Mouse (Mus musculus) heart, embryonic 16.5 days (tissue): Measurements from ENCODE around the gene Diras1. TPM values are rescaled to one million over a fixed set of nuclear protein-coding genes. Genes with fewer than 3 reads are reported as not detected.

Experiments
- ATAC-seq: fragments of 200-750 bp; cut with Nextera tagmentation; replicated peaks from 2 replicates; pipeline ENCODE4 v1.8.0; 2017; ENCODE audit warnings: moderate number of reproducible peaks; ENCODE audit not compliant: insufficient read depth, low FRiP score; ENCODE audit errors: extremely low read depth
- H3K27ac ChIP-seq: fragments of 300-500 bp; sonication (generic); 2 replicates; pipeline ENCODE4 v1.5.1; 2014; ENCODE audit warnings: mild to moderate bottlenecking, low read length, control low read depth, moderate library complexity
- H3K27me3 ChIP-seq: fragments of 300-500 bp; sonication (generic); 2 replicates; pipeline ENCODE4 v1.6.1; 2014; ENCODE audit warnings: low read length, mixed read lengths; ENCODE audit not compliant: control insufficient read depth, insufficient read depth
- H3K36me3 ChIP-seq: fragments of 300-500 bp; sonication (generic); 2 replicates; pipeline ENCODE4 v1.6.1; 2014; ENCODE audit not compliant: control insufficient read depth, insufficient read depth
- H3K4me1 ChIP-seq: fragments of 300-500 bp; sonication (generic); 2 replicates; pipeline ENCODE4 v1.6.1; 2014; ENCODE audit warnings: low read length, mixed read lengths; ENCODE audit not compliant: control insufficient read depth, insufficient read depth
- H3K4me2 ChIP-seq: fragments of 300-500 bp; sonication (generic); 2 replicates; pipeline ENCODE4 v1.6.1; 2014; ENCODE audit warnings: low read depth, mild to moderate bottlenecking, control low read depth, low read length
- H3K4me3 ChIP-seq: fragments of 300-500 bp; sonication (generic); 2 replicates; pipeline ENCODE4 v1.5.1; 2014; ENCODE audit warnings: mild to moderate bottlenecking, control low read depth, low read length
- H3K9ac ChIP-seq: fragments of 300-500 bp; sonication (generic); 2 replicates; pipeline ENCODE4 v1.6.1; 2014; ENCODE audit warnings: low read length, control low read depth
- H3K9me3 ChIP-seq: fragments of 300-500 bp; sonication (generic); replicated peaks from 2 replicates; pipeline ENCODE4 v1.6.1; 2016; ENCODE audit warnings: low read length; ENCODE audit not compliant: control insufficient read depth
- WGBS: fragments of 180-500 bp; shearing (Covaris S2); extraction: QIAGEN DNeasy Blood & Tissue Kit; methylation state at CpG from one replicate; pipeline ENCODE4 v1.1.7; 2014; 5-methylcytosine and 5-hydroxymethylcytosine counted together
- polyA plus RNA-seq: library from polyadenylated mRNA; unstranded; fragments of >200 nt; fragmentation: Nextera tagmentation; extraction: Ambion mirVana; gene quantifications from 2 replicates; pipeline ENCODE4 v1.2.1, GENCODE M21; 2015

Diras1 gene
- polyA plus RNA-seq, 1 experiment from 2014 or later: 0.09 TPM

DNA sequence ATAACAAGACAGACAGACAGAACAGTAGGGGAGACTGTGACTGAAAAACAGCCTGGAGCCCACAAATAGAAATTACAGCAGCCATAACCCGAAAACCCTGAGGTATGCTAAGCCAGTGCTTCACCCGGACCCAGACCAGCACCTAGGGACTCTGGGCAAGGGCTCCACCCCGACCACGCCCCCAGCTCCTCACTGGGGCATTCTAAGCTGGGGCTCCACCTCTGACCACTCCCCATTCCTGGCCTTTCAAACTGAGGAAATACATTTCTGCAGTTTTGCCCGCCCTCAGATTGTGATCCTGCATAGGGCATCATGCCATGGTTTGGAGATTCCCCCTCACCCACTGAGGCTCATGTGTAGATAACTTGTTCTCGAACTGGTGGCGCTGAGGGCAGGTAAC is 18.2 kb downstream of the Diras1 start:
- H3K27me3 ChIP-seq: no peaks in the 10 kb centered on the region

GRCm38 (mm10) chr10:81006005-81006677 is 19.3 kb downstream of the Diras1 start:
- Histone ChIP-seq H3K4me1 (0 out of 2 replicates have a peak, but pooled peaks cover under 1% of the 10 kb centered on the region), H3K9me3 (no peaks in the 10 kb centered on the region), H3K27me3 (no peaks in the 10 kb centered on the region), H3K4me3 (no peak overlapping the region), H3K9ac (no peak overlapping the region), H3K27ac (no peak overlapping the region), H3K4me2 (no peak overlapping the region), H3K36me3 (no peaks in the 10 kb centered on the region)
- WGBS: 85% methylated on average over 7 of the region's 7 CpGs
- no peak for ATAC-seq

More for the DNA sequence above, 18.2 kb downstream of the Diras1 start:
- H3K4me2 ChIP-seq: no peak overlapping the region
- H3K9ac ChIP-seq: no peak overlapping the region
- no peaks in the 10 kb centered on the region for H3K9me3 ChIP-seq
- ATAC-seq: no peak
- H3K4me1 ChIP-seq: no peaks in the 10 kb centered on the region
- no peak overlapping the region for H3K4me3 ChIP-seq
- no peaks in the 10 kb centered on the region for H3K36me3 ChIP-seq
- 31% methylated on average over 7 of the region's 7 CpGs for WGBS
- H3K27ac ChIP-seq: no peak overlapping the region

GRCm38 (mm10) chr10:81001161-81001560 is 24.3 kb downstream of the Diras1 start:
- H3K9ac ChIP-seq: no peak overlapping the region
- no peak overlapping the region for H3K4me2 ChIP-seq
- WGBS: 42% methylated on average over 10 of the region's 10 CpGs
- peaks cover 17% of the 10 kb centered on the region for H3K27me3 ChIP-seq
- no peak for ATAC-seq
- no peak overlapping the region for H3K27ac ChIP-seq
- peaks cover 9% of the 10 kb centered on the region; the same call in 1 of the 2 replicates for H3K4me1 ChIP-seq
- H3K9me3 ChIP-seq: no peaks in the 10 kb centered on the region
- H3K4me3 ChIP-seq: no peak overlapping the region
- H3K36me3 ChIP-seq: no peaks in the 10 kb centered on the region

DNA sequence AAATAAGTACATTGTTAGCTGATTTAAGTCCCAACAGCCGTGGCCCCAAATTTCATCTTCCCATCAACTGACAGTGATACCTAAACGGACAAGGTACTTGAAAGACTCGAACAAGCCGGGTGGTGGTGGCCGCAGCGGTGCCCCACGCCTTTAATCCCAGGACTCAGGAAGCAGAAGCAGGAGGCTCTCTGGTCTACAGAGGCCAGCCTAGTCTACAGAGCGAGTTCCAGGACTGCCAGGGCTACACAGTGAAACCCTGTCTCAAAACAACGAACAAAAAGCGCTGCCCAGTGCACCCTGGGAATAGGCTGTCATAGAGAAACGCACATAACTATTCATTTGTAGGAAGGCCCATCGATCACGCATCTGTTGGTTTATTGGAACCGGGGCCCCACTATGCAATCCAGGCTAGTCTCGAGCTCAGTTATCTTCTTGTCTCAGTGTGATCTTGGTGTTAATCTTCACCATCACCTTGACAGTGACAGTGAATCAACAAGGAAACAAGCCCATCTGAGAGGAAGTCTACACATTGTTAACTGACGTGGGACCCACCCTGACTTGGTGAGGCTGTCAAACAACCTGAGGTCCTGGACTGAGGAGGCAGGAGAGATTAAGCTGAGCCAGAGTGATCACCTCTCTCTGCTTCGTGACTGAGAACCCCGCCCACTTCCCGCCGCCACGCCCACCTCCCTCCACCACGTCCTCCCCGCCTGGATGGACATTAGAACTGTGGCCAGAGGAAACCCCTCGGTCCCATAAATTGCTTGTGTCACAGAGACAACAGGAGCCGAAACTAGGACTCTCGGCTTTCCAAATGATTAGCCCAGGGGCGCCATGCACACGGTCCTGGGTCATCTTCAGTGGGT is 25.0 kb downstream of the Diras1 start:
- WGBS: 47% methylated on average over 28 of the region's 28 CpGs
- no peak overlapping the region for H3K27ac ChIP-seq
- H3K36me3 ChIP-seq: no peaks in the 10 kb centered on the region
- no peak overlapping the region for H3K4me3 ChIP-seq
- no peak overlapping the region for H3K9ac ChIP-seq
- H3K4me1 ChIP-seq: peaks cover 9% of the 10 kb centered on the region; the same call in 1 of the 2 replicates
- H3K9me3 ChIP-seq: no peaks in the 10 kb centered on the region
- no peak overlapping the region for H3K4me2 ChIP-seq
- no peak for ATAC-seq
- H3K27me3 ChIP-seq: peaks cover 17% of the 10 kb centered on the region

DNA sequence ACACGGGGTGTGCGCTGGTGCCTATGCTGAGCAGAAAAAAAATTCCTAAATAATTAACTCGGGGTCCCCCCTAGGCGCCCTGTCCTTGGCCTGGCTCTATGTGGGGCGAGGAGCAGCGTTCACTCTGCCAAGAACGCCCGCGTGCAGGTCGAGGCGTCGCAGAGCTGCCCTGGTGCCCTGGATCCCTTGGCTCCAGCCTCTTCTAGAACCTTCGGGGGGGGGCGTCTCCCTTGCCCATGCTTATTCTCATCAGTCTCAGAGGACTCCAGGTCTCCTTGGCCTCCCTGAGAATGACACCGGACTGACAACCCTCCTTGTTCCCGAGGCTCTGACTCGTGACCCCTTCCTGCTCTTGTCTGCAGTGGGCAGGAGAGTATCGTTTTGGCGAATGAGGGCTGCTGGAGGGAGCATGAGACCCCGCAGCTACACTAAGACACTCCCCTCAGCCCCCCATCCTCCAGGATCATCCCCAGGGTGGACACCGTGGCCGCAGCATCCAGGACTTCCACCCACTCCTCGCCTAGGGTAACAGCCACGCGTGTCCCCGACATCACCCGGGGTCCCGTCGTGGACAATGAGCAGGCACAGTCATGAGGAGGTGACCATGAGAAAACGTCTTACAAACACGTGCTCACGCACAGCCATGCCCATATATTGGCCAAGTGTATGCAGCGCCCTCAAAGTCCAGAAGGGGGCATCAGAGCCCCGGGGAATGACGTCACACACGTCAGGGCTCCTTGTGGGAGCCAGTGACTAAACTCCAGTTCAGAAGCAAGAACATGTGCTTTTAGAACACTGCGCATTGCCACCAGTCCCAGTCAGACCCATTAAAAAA is 25.9 kb downstream of the Diras1 start:
- H3K27ac ChIP-seq: no peak overlapping the region
- ATAC-seq: peak; percentile 49; the same call in 1 of the 2 replicates
- peaks cover 20% of the 10 kb centered on the region for H3K27me3 ChIP-seq
- H3K9ac ChIP-seq: no peak overlapping the region
- no peaks in the 10 kb centered on the region for H3K9me3 ChIP-seq
- no peaks in the 10 kb centered on the region for H3K36me3 ChIP-seq
- H3K4me3 ChIP-seq: no peak overlapping the region
- H3K4me2 ChIP-seq: no peak overlapping the region
- WGBS: 24% methylated on average over 37 of the region's 37 CpGs
- peaks cover 14% of the 10 kb centered on the region for H3K4me1 ChIP-seq

- Histone ChIP-seq H3K9ac (no peak overlapping the region), H3K36me3 (no peaks in the 10 kb centered on the region), H3K4me2 (no peak overlapping the region), H3K27me3 (peaks cover 20% of the 10 kb centered on the region), H3K9me3 (no peaks in the 10 kb centered on the region), H3K4me3 (no peak overlapping the region), H3K4me1 (peaks cover 17% of the 10 kb centered on the region), H3K27ac (no peak overlapping the region)
- WGBS: 11% methylated on average over 12 of the region's 12 CpGs
- ATAC-seq: no peak
Observed at GRCm38 (mm10) chr10:80998778-80999177, 26.7 kb downstream of the Diras1 start.

- H3K36me3 ChIP-seq: no peaks in the 10 kb centered on the region
- ATAC-seq: no peak
- peaks cover 17% of the 10 kb centered on the region for H3K4me1 ChIP-seq
- H3K4me2 ChIP-seq: no peak overlapping the region
- no peak overlapping the region for H3K27ac ChIP-seq
- H3K9me3 ChIP-seq: no peaks in the 10 kb centered on the region
- H3K4me3 ChIP-seq: no peak overlapping the region
- peaks cover 20% of the 10 kb centered on the region for H3K27me3 ChIP-seq
- 34% methylated on average over 14 of the region's 14 CpGs for WGBS
- H3K9ac ChIP-seq: no peak overlapping the region
Observed at GRCm38 (mm10) chr10:80998021-80998420, 27.4 kb downstream of the Diras1 start.

DNA sequence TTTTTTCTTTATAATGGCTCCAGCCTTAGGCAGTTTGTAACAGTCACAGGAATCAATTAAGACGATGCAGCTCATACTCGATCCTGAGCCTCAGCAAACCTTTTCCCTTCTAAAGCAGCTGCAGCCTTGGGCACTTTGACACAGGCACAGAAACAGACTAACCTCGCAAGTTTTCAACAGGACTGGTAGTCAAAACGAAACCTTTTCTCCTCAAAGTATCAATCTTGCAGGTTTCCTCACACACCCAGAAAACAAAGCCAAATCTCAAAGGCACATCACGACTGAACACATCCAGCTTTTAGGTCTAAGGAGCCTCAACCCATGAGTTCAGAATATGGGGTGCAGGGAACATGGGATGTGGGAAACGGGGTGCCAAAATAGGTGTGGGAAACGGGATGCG is 28.1 kb downstream of the Diras1 start:
- no peak for ATAC-seq
- no peak overlapping the region for H3K9ac ChIP-seq
- no peaks in the 10 kb centered on the region for H3K36me3 ChIP-seq
- H3K4me2 ChIP-seq: no peak overlapping the region
- peaks cover 17% of the 10 kb centered on the region for H3K4me1 ChIP-seq
- no peak overlapping the region for H3K4me3 ChIP-seq
- H3K27ac ChIP-seq: no peak overlapping the region
- H3K9me3 ChIP-seq: no peaks in the 10 kb centered on the region
- peaks cover 23% of the 10 kb centered on the region for H3K27me3 ChIP-seq
- 76% methylated on average over 8 of the region's 8 CpGs for WGBS
